Mouse (Mus musculus): ENCODE results near the gene Tubb3.
"Not testable (repeated sequence)": the region's sequence is repeated elsewhere in the genome, so short reads cannot be mapped to it uniquely, and the experiment has no call there.

Gene Tubb3

GRCm38 (mm10) chr8:123431616-123432365, 20.6 kb downstream of the Tubb3 start:
- DNase-seq (ENCODE audit: low read depth, low spot score): no peak

GRCm38 (mm10) chr8:123432381-123432780, 21.2 kb downstream of the Tubb3 start:
- no peak for DNase-seq (ENCODE audit: low read depth, low spot score)

- DNase-seq (ENCODE audit: low read depth, low spot score): not testable (repeated sequence)
Observed at GRCm38 (mm10) chr8:123433241-123433974, 22.2 kb downstream of the Tubb3 start.

- no peak for DNase-seq (ENCODE audit: low read depth, low spot score)
Observed at GRCm38 (mm10) chr8:123441788-123442187, 30.6 kb downstream of the Tubb3 start.

- no peak for DNase-seq (ENCODE audit: low read depth, low spot score)
Observed at GRCm38 (mm10) chr8:123442351-123442750, 31.1 kb downstream of the Tubb3 start.

GRCm38 (mm10) chr8:123442871-123443575, 31.8 kb downstream of the Tubb3 start:
- DNase-seq (ENCODE audit: low read depth, low spot score): peak; percentile 85

GRCm38 (mm10) chr8:123443576-123443921, 32.3 kb downstream of the Tubb3 start:
- DNase-seq (ENCODE audit: low read depth, low spot score): no peak

GRCm38 (mm10) chr8:123444131-123444530, 32.9 kb downstream of the Tubb3 start:
- no peak for DNase-seq (ENCODE audit: low read depth, low spot score)

- DNase-seq (ENCODE audit: low read depth, low spot score): no peak
Observed at GRCm38 (mm10) chr8:123445981-123446380, 34.8 kb downstream of the Tubb3 start.

- DNase-seq (ENCODE audit: low read depth, low spot score): no peak
Observed at GRCm38 (mm10) chr8:123446799-123447198, 35.6 kb downstream of the Tubb3 start.

- no peak for DNase-seq (ENCODE audit: low read depth, low spot score)
Observed at GRCm38 (mm10) chr8:123450783-123451182, 39.6 kb downstream of the Tubb3 start.

- DNase-seq (ENCODE audit: low read depth, low spot score): not testable (repeated sequence)
Observed at GRCm38 (mm10) chr8:123451747-123452146, 40.5 kb downstream of the Tubb3 start.

GRCm38 (mm10) chr8:123452149-123452548, 40.9 kb downstream of the Tubb3 start:
- DNase-seq (ENCODE audit: low read depth, low spot score): no peak

GRCm38 (mm10) chr8:123453291-123453690, 42.1 kb downstream of the Tubb3 start:
- DNase-seq (ENCODE audit: low read depth, low spot score): no peak

- no peak for DNase-seq (ENCODE audit: low read depth, low spot score)
Observed at GRCm38 (mm10) chr8:123453951-123454350, 42.7 kb downstream of the Tubb3 start.

GRCm38 (mm10) chr8:123454559-123454958, 43.3 kb downstream of the Tubb3 start:
- DNase-seq (ENCODE audit: low read depth, low spot score): no peak

GRCm38 (mm10) chr8:123463651-123464050, 52.4 kb downstream of the Tubb3 start:
- no peak for DNase-seq (ENCODE audit: low read depth, low spot score)

GRCm38 (mm10) chr8:123467476-123467875, 56.3 kb downstream of the Tubb3 start:
- DNase-seq (ENCODE audit: low read depth, low spot score): no peak

Measured in retina, postnatal 7 days (tissue).